Mouse (Mus musculus) thymus, postnatal 10 days (tissue): Measurements from ENCODE around the gene Cnpy1.

Experiments
- DNase-seq, 2 experiments: peaks; one replicate each; pipeline ENCODE4 v3.0.0; 2021; ENCODE audit warnings: low spot score in 2 of 2

Cnpy1 gene

GRCm38 (mm10) chr5:28191201-28192098, 54.2 kb downstream of the Cnpy1 start:
- DNase-seq, result no peak

- no peak for DNase-seq
These were observed 66.3 kb downstream of the Cnpy1 start for GRCm38 (mm10) chr5:28179237-28179790.

GRCm38 (mm10) chr5:28178322-28178721, 67.3 kb downstream of the Cnpy1 start:
- no peak for DNase-seq

- DNase-seq, result no peak
These were observed 69.0 kb downstream of the Cnpy1 start for GRCm38 (mm10) chr5:28176585-28176984.

- no peak for DNase-seq
These were observed 69.6 kb downstream of the Cnpy1 start for GRCm38 (mm10) chr5:28176023-28176422.

- no peak for DNase-seq
These were observed 70.1 kb downstream of the Cnpy1 start for GRCm38 (mm10) chr5:28175570-28175919.

- no peak for DNase-seq
These were observed 70.6 kb downstream of the Cnpy1 start for GRCm38 (mm10) chr5:28174876-28175569.

GRCm38 (mm10) chr5:28174086-28174485, 71.5 kb downstream of the Cnpy1 start:
- no peak for DNase-seq

GRCm38 (mm10) chr5:28173674-28174073, 71.9 kb downstream of the Cnpy1 start:
- no peak for DNase-seq

- no peak for DNase-seq
These were observed 72.5 kb downstream of the Cnpy1 start for GRCm38 (mm10) chr5:28172921-28173670.

- no peak for DNase-seq
These were observed 73.2 kb downstream of the Cnpy1 start for GRCm38 (mm10) chr5:28172261-28172920.

GRCm38 (mm10) chr5:28171667-28172066, 73.9 kb downstream of the Cnpy1 start:
- DNase-seq, result no peak

GRCm38 (mm10) chr5:28170892-28171291, 74.7 kb downstream of the Cnpy1 start:
- DNase-seq, result no peak

- DNase-seq, result no peak
These were observed 75.5 kb downstream of the Cnpy1 start for GRCm38 (mm10) chr5:28170081-28170480.

- DNase-seq, result no peak
These were observed 76.3 kb downstream of the Cnpy1 start for GRCm38 (mm10) chr5:28169166-28169801.

GRCm38 (mm10) chr5:28168253-28169165, 77.1 kb downstream of the Cnpy1 start:
- DNase-seq, result no peak

GRCm38 (mm10) chr5:28167611-28168252, 77.9 kb downstream of the Cnpy1 start:
- no peak for DNase-seq

GRCm38 (mm10) chr5:28166256-28167231, 79.1 kb downstream of the Cnpy1 start:
- no peak for DNase-seq
